Mouse (Mus musculus): Measurements from ENCODE around the gene Esr2.

The Esr2 gene

DNA sequence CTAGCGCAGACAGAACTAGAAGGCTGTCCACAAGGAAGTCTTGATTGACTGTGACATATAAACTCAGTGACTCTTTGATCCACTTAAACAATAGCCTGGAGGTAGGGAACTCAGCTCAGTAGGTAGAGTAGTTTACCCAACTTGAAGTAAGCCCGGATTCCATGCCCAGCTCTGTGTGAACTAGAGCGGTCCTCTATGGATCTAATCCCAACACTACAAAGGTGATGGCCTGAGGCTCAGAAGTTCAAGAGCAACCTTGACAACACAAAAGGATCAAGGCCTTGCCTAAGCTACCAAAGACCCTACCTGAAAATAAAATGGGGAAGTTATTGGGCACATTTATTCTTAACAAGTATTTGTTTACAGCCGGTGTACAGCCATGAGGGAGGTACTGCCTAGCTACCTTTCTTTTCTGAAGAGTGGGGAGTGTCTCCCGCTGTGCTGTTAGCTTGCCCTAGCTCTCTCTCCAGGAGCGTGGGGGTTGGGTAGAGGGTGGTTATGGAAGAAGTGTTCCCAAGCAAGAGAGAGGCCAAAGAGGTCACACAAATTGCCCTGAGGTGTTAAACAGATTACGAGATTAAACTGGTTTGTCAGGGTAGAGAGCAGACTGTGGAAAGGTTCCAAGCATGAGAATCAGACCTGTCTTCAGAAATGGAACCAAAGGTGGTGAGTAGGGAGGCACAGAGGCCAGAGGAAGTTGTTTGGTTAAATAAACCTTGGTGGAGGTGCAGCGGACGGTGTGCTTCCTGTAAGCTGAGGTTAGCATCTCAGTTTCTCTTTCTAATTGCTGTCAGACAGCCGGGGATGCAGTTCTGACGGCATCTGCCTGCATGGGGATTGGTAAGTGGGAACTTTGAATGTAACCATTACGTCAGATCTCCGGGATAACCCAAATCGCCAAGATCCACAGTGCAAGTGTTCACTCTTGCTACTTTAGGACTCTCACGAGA, 90.8 kb downstream of the Esr2 start:
- DNase-seq (ENCODE audit: low spot score) = peak; percentile 72

DNA sequence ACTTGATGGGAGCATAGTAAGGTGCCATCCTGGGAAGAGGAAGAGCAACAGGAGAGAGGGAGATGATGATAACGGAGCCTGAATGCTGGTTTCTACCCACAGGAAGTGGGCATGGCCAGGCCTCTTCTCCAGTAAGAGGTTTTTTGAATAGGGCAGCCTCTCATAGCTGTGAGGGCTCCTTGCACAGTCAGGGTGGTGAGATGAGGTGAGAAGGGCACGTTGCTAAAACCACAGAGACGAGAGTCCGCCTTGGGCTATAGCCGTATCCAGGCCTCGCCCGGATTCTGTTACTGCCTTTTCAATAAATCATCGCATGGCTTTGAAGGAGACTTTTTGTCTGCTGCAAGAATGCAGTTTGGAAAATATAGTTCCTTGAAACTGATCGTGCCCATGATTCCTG, 92.0 kb downstream of the Esr2 start:
- peak; percentile 12 for DNase-seq (ENCODE audit: low spot score)

DNA sequence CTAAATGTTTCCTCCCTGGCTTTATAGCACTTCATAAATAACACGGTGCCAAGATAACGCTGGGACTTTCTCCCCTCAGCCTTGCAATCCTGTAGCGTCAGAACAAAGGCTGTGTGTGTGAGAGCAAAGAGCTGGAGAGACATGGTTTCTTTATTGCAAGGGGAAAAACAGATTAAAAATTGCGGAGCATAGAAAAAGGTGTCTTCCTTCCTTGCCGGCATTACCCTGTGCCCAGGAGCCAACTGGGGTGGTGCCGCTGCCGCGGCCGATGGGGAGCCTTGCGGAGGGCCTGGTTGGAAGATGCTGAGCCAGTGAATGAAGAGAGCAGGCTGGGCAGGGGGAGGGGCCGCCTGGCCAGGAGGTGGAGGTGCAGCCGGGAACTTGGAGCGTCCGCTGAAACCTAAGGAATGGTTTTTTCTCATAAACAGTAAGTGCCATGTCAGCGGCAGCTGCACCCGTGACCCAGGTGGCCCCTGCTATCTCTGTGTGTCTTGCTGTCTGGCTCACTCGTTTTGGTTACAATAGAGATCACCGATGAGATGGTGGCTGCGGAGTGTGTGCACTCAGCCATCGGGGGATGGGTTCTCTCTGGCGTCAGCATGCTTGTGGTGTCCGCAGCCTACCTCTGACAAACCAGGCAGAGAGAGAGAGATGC, 95.4 kb downstream of the Esr2 start:
- no peak for DNase-seq (ENCODE audit: low spot score)

DNA sequence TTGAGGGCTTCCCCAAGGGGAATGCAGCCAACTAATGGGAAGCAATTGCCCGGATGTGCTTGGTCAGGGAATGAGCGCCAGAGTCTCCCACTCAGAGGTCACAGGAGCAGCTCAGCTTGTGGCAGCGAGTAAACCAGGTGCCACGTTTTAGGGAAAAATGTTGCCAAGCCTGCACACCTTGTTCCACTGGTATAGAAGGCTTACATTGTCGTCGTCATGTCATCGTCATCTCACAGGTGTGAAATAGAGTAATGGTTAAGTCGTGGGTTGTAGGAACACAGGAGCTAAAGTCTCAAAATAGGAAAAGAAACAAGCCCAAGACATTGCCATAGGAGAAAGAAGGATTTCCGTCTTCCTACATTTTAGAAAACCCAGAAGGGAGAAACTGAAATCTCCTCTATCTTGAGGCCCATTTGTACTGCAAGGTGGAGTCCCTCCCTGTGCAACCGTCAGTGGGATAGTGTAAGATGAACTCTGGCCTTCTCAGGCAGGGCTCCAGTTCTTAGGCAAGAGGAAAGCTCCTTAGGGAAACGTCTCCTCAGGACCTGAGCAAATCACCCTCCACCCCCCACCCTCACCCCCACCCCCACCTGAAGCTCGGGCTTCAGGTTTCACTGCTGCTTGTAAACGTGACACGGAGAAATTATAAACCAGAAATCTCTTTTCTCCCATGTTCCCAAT, 96.0 kb downstream of the Esr2 start:
- DNase-seq (ENCODE audit: low spot score) = no peak

DNA sequence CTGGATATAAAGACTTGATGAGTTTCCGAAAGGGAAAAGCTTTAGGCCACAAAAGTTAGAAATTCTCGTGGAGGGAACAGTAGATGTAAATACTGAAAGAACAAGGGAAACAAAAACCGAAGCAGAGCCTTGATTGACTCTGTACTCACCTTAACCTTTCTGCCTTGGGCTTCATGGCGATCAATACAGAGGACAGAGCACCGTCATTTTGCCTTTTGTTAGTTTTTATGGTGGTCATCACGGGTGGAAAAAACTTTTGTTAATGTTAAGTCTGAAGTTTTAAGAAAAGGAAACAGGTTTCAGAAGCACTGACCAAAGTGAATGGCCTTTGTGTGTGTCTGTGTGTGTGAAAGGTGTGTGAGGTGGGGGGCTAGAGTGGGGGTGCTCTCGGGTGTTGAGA, 103.1 kb downstream of the Esr2 start:
- DNase-seq (ENCODE audit: low spot score) = no peak

DNA sequence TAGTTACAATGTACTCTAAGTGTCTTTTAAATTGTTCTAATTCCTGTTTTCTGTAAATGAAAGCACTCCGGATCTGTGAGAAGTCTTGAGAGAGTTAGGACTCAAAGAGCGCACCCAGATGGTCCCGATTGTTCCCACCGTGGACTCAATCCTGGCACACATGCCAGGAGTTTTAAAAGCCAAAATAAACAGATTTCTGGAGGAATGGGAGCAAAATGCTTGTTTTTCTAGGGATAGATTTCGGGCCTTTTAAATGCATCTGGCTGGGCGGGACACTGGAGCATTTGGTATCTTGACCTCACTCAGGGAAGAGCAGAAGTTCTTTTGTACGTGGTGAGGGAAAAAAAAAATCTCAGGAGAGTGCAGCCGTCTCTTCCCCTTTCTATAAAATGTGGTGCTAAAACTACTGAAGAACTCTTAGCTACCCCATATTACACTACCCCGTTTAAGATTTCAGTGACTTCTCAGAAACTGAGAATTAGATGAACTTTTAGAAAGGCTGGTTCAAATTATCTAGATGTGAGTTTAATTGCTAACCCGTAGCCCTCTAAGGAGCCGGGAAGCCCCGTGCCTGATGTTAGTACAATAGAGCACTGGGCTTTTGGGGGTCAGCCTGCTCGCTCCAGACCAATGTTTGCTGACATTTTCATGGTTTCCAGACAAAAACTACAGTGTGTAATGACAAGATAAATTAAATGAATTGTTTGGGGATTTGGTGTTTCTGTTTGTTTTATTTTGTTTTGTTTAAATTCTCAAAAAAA, 103.8 kb downstream of the Esr2 start:
- DNase-seq (ENCODE audit: low spot score) = no peak

DNA sequence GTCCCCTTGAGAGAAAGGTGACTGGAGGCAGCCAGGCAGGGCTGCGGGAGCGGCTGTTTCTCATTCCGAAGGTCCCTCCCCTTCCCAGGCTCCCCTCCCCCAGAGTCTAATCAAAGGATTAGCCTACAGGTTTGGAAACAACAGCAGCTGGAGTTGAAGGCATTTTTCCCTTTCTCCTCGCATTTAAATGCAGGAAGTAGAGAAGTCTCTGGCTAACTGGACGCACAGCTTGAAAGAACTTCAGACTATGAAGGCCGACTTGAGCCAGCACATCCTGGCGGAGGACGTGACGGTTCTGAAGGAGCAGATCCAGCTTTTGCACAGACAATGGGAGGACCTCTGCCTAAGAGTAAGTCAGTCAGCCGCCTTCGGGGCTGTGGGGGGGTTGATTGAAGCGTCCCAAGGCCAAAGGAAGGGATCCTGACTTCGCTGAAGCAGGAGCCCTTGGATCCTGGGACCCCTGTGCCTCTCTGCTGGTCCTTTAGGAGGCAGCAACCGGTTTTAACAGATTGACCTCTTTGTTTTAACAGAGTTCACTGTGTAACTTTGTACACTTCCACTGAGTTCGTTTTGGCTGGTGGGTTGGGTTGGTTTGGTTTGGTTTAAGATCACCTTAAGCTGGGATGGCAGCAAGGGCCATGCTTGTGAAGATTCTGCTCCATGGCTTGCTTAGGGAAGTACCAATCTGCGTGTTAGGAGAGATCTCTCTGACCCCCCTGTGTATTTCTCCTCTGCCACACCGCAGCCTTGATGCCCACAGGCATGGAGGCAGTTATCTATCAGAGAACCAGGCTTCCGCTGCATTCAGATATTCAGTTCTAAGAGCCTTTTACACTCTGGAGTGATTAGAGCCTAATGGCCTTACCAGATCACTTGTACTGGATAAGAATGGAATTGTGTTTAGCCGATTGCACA, 104.9 kb downstream of the Esr2 start:
- no peak for DNase-seq (ENCODE audit: low spot score)
